Mouse (Mus musculus) activated CD4-positive, CD25-positive, alpha-beta regulatory T cell, adult 4 months (primary cell): ENCODE measurements around the gene Tfpi2. TPM values are rescaled to one million over a fixed set of nuclear protein-coding genes. Genes with fewer than 3 reads are reported as not detected.

ENCODE experiments used
- polyA plus RNA-seq, 2 experiments: library from polyadenylated mRNA; unstranded; fragments of 100-300 nt; shearing (Covaris generic); gene quantifications; one replicate each; pipeline ENCODE4 v1.2.1; 2017

Gene Tfpi2
- polyA plus RNA-seq, 2 experiments from 2014 or later: not detected

Other genes with a start within 250 kb of the Tfpi2 start
- gene Calcr, start 224.2 kb downstream of the Tfpi2 start, polyA plus RNA-seq: not detected
- gene Gngt1, start 4.9 kb upstream of the Tfpi2 start, polyA plus RNA-seq: not detected
- gene Gng11, start 15.0 kb upstream of the Tfpi2 start, polyA plus RNA-seq: not detected
- 10 to 100 TPM; 35.3 to 38.3 TPM for gene Bet1, start 98.1 kb upstream of the Tfpi2 start, polyA plus RNA-seq